Mouse (Mus musculus) heart, postnatal 0 days (tissue): ENCODE data around the gene Scd4. TPM values are rescaled to one million over a fixed set of nuclear protein-coding genes. Genes with fewer than 3 reads are reported as not detected.

ENCODE experiments used
- ATAC-seq: fragments of 200-750 bp; cut with Nextera tagmentation; 2 replicates; pipeline ENCODE4 v1.8.0; 2017; ENCODE audit warnings: low read depth, moderate number of reproducible peaks, moderate library complexity; ENCODE audit not compliant: insufficient read depth
- DNase-seq: peaks from one replicate; pipeline ENCODE4 v3.0.0-alpha.2; 2016; ENCODE audit warnings: low spot score
- H3K27ac ChIP-seq: fragments of 300-500 bp; sonication (generic); 2 replicates; pipeline ENCODE4 v1.5.1; 2014; ENCODE audit warnings: low read depth, mild to moderate bottlenecking
- H3K27me3 ChIP-seq: fragments of 300-500 bp; sonication (generic); 2 replicates; pipeline ENCODE4 v1.6.1; 2014; ENCODE audit warnings: low read length, mixed read lengths; ENCODE audit not compliant: control insufficient read depth, insufficient read depth
- H3K36me3 ChIP-seq: fragments of 300-500 bp; sonication (generic); replicated peaks from 2 replicates; pipeline ENCODE4 v1.6.1; 2014; ENCODE audit warnings: low read length, mixed read lengths; ENCODE audit not compliant: control insufficient read depth, insufficient read depth
- H3K4me1 ChIP-seq: fragments of 300-500 bp; sonication (generic); 2 replicates; pipeline ENCODE4 v1.6.1; 2014; ENCODE audit warnings: antibody characterized with exemption; ENCODE audit not compliant: control insufficient read depth, insufficient read depth
- H3K4me2 ChIP-seq: fragments of 300-500 bp; sonication (generic); 2 replicates; pipeline ENCODE4 v1.6.1; 2014; ENCODE audit warnings: low read depth, mild to moderate bottlenecking, low read length, moderate library complexity
- H3K4me3 ChIP-seq: fragments of 300-500 bp; sonication (generic); 2 replicates; pipeline ENCODE4 v1.5.1; 2014; ENCODE audit warnings: low read depth, low read length
- H3K9ac ChIP-seq: fragments of 300-500 bp; sonication (generic); replicated peaks from 2 replicates; pipeline ENCODE4 v1.6.1; 2014; ENCODE audit warnings: low read depth, low read length, mixed read lengths
- H3K9me3 ChIP-seq: fragments of 300-500 bp; sonication (generic); replicated peaks from 2 replicates; pipeline ENCODE4 v1.6.1; 2016; ENCODE audit warnings: low read length; ENCODE audit not compliant: control insufficient read depth
- CTCF ChIP-seq: IDR thresholded peaks from 2 replicates; pipeline ENCODE4 v1.5.1; 2016; ENCODE audit warnings: antibody characterized with exemption, control low read depth, low read depth
- EP300 ChIP-seq: IDR thresholded peaks from 2 replicates; pipeline ENCODE4 v1.6.1; 2016; ENCODE audit warnings: antibody characterized with exemption, low read depth
- WGBS: fragments of 180-500 bp; shearing (Covaris S2); extraction: QIAGEN DNeasy Blood & Tissue Kit; methylation state at CpG from one replicate; pipeline ENCODE4 v1.1.7; 2014; 5-methylcytosine and 5-hydroxymethylcytosine counted together
- polyA plus RNA-seq: library from polyadenylated mRNA; unstranded; fragments of >200 nt; fragmentation: Nextera tagmentation; extraction: Ambion mirVana; gene quantifications from 2 replicates; pipeline ENCODE4 v1.2.1, GENCODE M21; 2015
- total RNA-seq: library from RNA; depleted of rRNA; stranded (reverse); fragments of >200 nt; gene quantifications from 2 replicates; pipeline ENCODE4 v1.2.3, GENCODE M21; 2014; ENCODE audit warnings: low replicate concordance

Scd4 gene
- total and polyA plus RNA-seq, 2 experiments from 2014 or later: 37.4 to 38.2 TPM

DNA sequence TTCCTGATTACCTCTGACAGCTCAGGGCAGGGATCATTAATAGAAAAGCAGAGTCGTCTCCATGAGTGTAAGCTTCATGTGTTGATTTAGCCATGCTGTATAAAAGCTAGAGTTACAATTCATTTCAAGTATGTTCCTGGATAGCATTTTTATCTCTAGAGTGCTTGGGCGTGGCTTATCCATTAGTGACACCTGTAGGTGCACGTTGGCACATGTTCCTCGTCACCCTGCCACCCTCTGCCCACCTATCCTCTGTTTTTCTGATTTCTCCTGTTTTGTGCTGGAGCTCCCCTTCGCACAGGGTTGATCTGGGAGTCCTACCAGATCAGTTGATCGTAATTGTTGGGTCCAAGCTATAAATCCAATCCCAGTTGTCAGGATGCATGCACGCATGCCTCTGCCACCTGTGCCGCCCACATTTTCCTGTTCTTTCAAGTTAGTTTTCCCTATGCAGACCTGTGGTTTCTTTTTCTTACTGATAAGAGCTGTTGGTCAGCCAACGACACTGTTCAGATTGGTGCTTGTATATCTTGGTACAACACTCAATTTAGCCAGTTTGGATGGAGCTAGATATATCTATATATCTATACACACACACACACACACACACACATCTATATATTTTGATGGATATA lies 31.1 kb upstream of the Scd4 start:
- H3K27ac ChIP-seq: no peak overlapping the region
- no peak overlapping the region for H3K9ac ChIP-seq
- no peaks in the 10 kb centered on the region for H3K9me3 ChIP-seq
- no peak for TF ChIP-seq EP300
- TF ChIP-seq CTCF: no peak
- no peaks in the 10 kb centered on the region for H3K27me3 ChIP-seq
- no peak overlapping the region for H3K4me3 ChIP-seq
- no peak for ATAC-seq
- peaks cover 85% of the 10 kb centered on the region for H3K36me3 ChIP-seq
- H3K4me1 ChIP-seq: peaks cover 30% of the 10 kb centered on the region
- 70% methylated on average over 9 of the region's 9 CpGs for WGBS
- no peak for DNase-seq
- H3K4me2 ChIP-seq: no peak overlapping the region

- no peak for TF ChIP-seq CTCF
- H3K4me2 ChIP-seq: no peak overlapping the region
- peaks cover 93% of the 10 kb centered on the region for H3K36me3 ChIP-seq
- H3K27ac ChIP-seq: no peak overlapping the region
- no peaks in the 10 kb centered on the region for H3K27me3 ChIP-seq
- WGBS: 78% methylated on average over 11 of the region's 11 CpGs
- H3K9ac ChIP-seq: no peak overlapping the region
- H3K9me3 ChIP-seq: no peaks in the 10 kb centered on the region
- DNase-seq (no peak), ATAC-seq (no peak)
- peaks cover 20% of the 10 kb centered on the region for H3K4me1 ChIP-seq
- H3K4me3 ChIP-seq: no peak overlapping the region
These were observed 30.0 kb upstream of the Scd4 start for GRCm38 (mm10) chr19:44302901-44303300.

DNA sequence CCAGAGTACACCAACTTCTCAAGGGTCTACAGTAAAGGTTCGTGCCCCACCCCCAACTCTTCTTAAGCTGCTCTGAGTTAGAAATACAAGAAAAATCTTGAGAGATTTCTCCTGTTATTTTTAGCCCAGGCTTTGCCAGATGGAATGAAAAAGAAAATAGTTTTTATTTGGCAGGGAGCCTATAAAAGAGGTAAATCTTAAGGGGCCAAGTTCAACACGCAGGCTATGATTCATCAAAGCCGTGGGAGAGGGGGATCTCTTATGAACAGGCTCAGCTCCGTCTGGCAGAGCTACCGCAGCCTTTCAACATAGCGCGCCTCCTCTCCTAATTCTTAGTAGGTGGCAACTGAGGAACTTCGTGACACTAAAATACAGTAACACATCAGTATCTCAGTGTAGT lies 29.4 kb upstream of the Scd4 start:
- peaks cover 92% of the 10 kb centered on the region for H3K36me3 ChIP-seq
- H3K4me3 ChIP-seq: no peak overlapping the region
- no peak overlapping the region for H3K4me2 ChIP-seq
- no peak for ATAC-seq
- 53% methylated on average over 8 of the region's 8 CpGs for WGBS
- no peak for DNase-seq
- TF ChIP-seq CTCF (no peak), EP300 (no peak)
- H3K9me3 ChIP-seq: no peaks in the 10 kb centered on the region
- H3K9ac ChIP-seq: no peak overlapping the region
- H3K27me3 ChIP-seq: no peaks in the 10 kb centered on the region
- H3K4me1 ChIP-seq: peaks cover 14% of the 10 kb centered on the region
- H3K27ac ChIP-seq: no peak overlapping the region

GRCm38 (mm10) chr19:44304419-44304818 lies 28.5 kb upstream of the Scd4 start:
- no peaks in the 10 kb centered on the region for H3K27me3 ChIP-seq
- H3K4me1 ChIP-seq: peaks cover 5% of the 10 kb centered on the region; the same call in 1 of the 2 replicates
- WGBS: 85% methylated on average over 10 of the region's 10 CpGs
- H3K27ac ChIP-seq: no peak overlapping the region
- peaks cover 84% of the 10 kb centered on the region for H3K36me3 ChIP-seq
- ATAC-seq (no peak), DNase-seq (no peak)
- TF ChIP-seq CTCF (no peak), EP300 (no peak)
- no peaks in the 10 kb centered on the region for H3K9me3 ChIP-seq
- no peak overlapping the region for H3K4me3 ChIP-seq
- H3K9ac ChIP-seq: no peak overlapping the region
- H3K4me2 ChIP-seq: no peak overlapping the region

DNA sequence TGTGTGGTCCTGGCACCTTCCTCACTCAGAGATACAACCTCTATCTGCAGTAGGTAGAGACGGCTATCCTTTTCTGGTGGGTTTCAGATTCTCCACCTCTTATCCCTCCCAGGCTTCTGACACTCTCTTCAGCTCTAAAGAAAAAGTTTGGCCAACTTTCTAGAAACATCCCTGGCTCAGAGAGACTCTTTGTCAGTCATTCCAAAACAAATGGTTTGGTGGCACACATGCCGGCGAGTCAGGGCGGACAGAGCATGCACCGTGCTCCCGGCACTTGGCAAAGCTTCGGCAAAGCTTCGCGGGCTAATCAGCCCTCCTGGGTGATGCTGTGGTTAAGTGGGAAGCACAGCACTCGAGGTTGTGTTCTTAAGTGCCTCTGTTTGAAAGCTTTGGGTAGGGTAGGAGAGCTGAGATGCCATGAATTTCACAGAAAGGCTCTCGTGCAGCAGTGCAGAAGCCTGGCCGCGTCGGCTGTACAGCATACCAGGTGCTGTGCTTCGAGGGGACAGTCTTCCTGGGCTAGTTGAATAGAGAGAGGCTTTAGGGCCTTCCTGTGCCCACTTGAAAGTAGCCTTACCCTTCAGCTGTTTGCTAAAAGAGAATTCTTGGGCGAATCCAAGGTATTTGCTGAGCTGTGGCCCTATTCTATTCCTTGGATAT lies 27.9 kb upstream of the Scd4 start:
- no peak for TF ChIP-seq CTCF
- no peak for TF ChIP-seq EP300
- H3K4me2 ChIP-seq: no peak overlapping the region
- peaks cover 4% of the 10 kb centered on the region; the same call in 1 of the 2 replicates for H3K4me1 ChIP-seq
- DNase-seq (no peak), ATAC-seq (no peak)
- H3K9ac ChIP-seq: no peak overlapping the region
- H3K9me3 ChIP-seq: no peaks in the 10 kb centered on the region
- H3K36me3 ChIP-seq: peaks cover 81% of the 10 kb centered on the region
- H3K27me3 ChIP-seq: no peaks in the 10 kb centered on the region
- no peak overlapping the region for H3K27ac ChIP-seq
- no peak overlapping the region for H3K4me3 ChIP-seq
- 83% methylated on average over 16 of the region's 16 CpGs for WGBS

DNA sequence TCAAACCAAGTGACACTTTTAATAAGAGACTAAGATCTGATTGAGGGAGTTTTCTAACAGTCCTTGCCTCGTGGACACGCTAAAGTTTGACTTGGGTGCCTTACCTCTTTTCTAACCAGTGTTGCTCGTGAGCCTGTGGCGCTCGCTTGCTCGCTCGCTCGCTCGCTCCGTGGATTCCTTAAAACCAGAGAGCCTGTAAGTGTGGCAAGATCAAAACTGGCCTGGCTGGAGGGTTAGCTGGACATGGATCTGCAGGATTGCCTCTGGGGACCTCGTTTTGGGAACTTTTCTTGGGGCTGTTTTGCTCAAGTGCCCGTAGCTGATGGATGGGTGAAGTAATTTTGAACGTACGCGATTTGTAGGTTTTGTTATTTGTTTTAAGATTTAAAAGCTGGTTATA lies 27.2 kb upstream of the Scd4 start:
- no peak overlapping the region for H3K27ac ChIP-seq
- DNase-seq: no peak
- TF ChIP-seq CTCF (no peak), EP300 (no peak)
- 89% methylated on average over 15 of the region's 15 CpGs for WGBS
- no peak overlapping the region for H3K4me2 ChIP-seq
- H3K9me3 ChIP-seq: no peaks in the 10 kb centered on the region
- H3K27me3 ChIP-seq: no peaks in the 10 kb centered on the region
- peaks cover 4% of the 10 kb centered on the region; the same call in 1 of the 2 replicates for H3K4me1 ChIP-seq
- H3K4me3 ChIP-seq: no peak overlapping the region
- no peak overlapping the region for H3K9ac ChIP-seq
- peaks cover 75% of the 10 kb centered on the region for H3K36me3 ChIP-seq
- ATAC-seq: no peak
